Mouse (Mus musculus) 3134 (cell line): Measurements from ENCODE around the gene B3gnt7.

ENCODE experiments used
- DNase-seq: peaks from one replicate; pipeline ENCODE4 v3.0.0-alpha.2; 2011; ENCODE audit warnings: low spot score; ENCODE audit not compliant: insufficient read length; ENCODE audit errors: extremely low read depth

B3gnt7 gene

GRCm38 (mm10) chr1:86302532-86302931 is at the start of gene B3gnt7:
TSS of gene B3gnt7 (plus strand) at chr1:86302832.
- DNase-seq, result no peak

- no peak for DNase-seq
Measured at GRCm38 (mm10) chr1:86253410-86253809, 49.2 kb upstream of the B3gnt7 start.

- DNase-seq, result no peak
Measured at GRCm38 (mm10) chr1:86256311-86256710, 46.3 kb upstream of the B3gnt7 start.

- DNase-seq, result no peak
Measured at GRCm38 (mm10) chr1:86257228-86257627, 45.4 kb upstream of the B3gnt7 start.

- no peak for DNase-seq
Measured at GRCm38 (mm10) chr1:86258171-86258824, 44.3 kb upstream of the B3gnt7 start.

- no peak for DNase-seq
Measured at GRCm38 (mm10) chr1:86263564-86264339, 38.9 kb upstream of the B3gnt7 start.

GRCm38 (mm10) chr1:86265060-86265459 is 37.6 kb upstream of the B3gnt7 start:
- DNase-seq, result no peak

- DNase-seq, result no peak
Measured at GRCm38 (mm10) chr1:86268492-86269189, 34.0 kb upstream of the B3gnt7 start.

- DNase-seq, result no peak
Measured at GRCm38 (mm10) chr1:86269190-86269508, 33.5 kb upstream of the B3gnt7 start.

- DNase-seq, result no peak
Measured at GRCm38 (mm10) chr1:86271707-86272106, 30.9 kb upstream of the B3gnt7 start.

- no peak for DNase-seq
Measured at GRCm38 (mm10) chr1:86277055-86277454, 25.6 kb upstream of the B3gnt7 start.

GRCm38 (mm10) chr1:86281781-86282536 is 20.7 kb upstream of the B3gnt7 start:
- no peak for DNase-seq

GRCm38 (mm10) chr1:86284101-86284500 is 18.5 kb upstream of the B3gnt7 start:
- DNase-seq, result no peak

GRCm38 (mm10) chr1:86285295-86285694 is 17.3 kb upstream of the B3gnt7 start:
- no peak for DNase-seq

- DNase-seq, result no peak
Measured at GRCm38 (mm10) chr1:86287473-86287872, 15.2 kb upstream of the B3gnt7 start.

GRCm38 (mm10) chr1:86290452-86290851 is 12.2 kb upstream of the B3gnt7 start:
- no peak for DNase-seq

GRCm38 (mm10) chr1:86293091-86293490 is 9.5 kb upstream of the B3gnt7 start:
- peak; percentile 67 for DNase-seq

GRCm38 (mm10) chr1:86293868-86294267 is 8.8 kb upstream of the B3gnt7 start:
- no peak for DNase-seq

GRCm38 (mm10) chr1:86294472-86294871 is 8.2 kb upstream of the B3gnt7 start:
- DNase-seq, result peak; percentile 59

GRCm38 (mm10) chr1:86300093-86300492 is 2.5 kb upstream of the B3gnt7 start:
- no peak for DNase-seq

GRCm38 (mm10) chr1:86300731-86301130 is 1.9 kb upstream of the B3gnt7 start:
- DNase-seq, result no peak
